Mouse (Mus musculus) heart, embryonic 13.5 days (tissue): ENCODE measurements around the gene Add1. TPM values are rescaled to one million over a fixed set of nuclear protein-coding genes. Genes with fewer than 3 reads are reported as not detected.
A peak's percentile ranks its signal among the peaks of the same experiment; 100 is the strongest.

Experiments used
- ATAC-seq: fragments of 200-750 bp; cut with Nextera tagmentation; 2 replicates; pipeline ENCODE4 v1.8.0; 2017; ENCODE audit warnings: moderate TSS enrichment; ENCODE audit not compliant: insufficient number of reproducible peaks, low FRiP score, low TSS enrichment; ENCODE audit errors: extremely low read depth
- H3K27ac ChIP-seq: fragments of 300-500 bp; sonication (generic); replicated peaks from 2 replicates; pipeline ENCODE4 v1.5.1; 2015; ENCODE audit warnings: moderate library complexity, mild to moderate bottlenecking, inconsistent platforms
- H3K27me3 ChIP-seq: fragments of 300-500 bp; sonication (generic); replicated peaks from 2 replicates; pipeline ENCODE4 v1.6.1; 2015; ENCODE audit warnings: mild to moderate bottlenecking, inconsistent platforms
- H3K36me3 ChIP-seq: fragments of 300-500 bp; sonication (generic); 2 replicates; pipeline ENCODE4 v1.6.1; 2015; ENCODE audit warnings: mild to moderate bottlenecking, inconsistent platforms
- H3K4me1 ChIP-seq: fragments of 300-500 bp; sonication (generic); 2 replicates; pipeline ENCODE4 v1.6.1; 2015; ENCODE audit warnings: inconsistent platforms
- H3K4me2 ChIP-seq: fragments of 300-500 bp; sonication (generic); 2 replicates; pipeline ENCODE4 v1.6.1; 2015; ENCODE audit warnings: inconsistent platforms, mild to moderate bottlenecking, moderate library complexity
- H3K4me3 ChIP-seq: fragments of 300-500 bp; sonication (generic); 2 replicates; pipeline ENCODE4 v1.5.1; 2015; ENCODE audit warnings: moderate library complexity, mild to moderate bottlenecking, inconsistent platforms
- H3K9ac ChIP-seq: fragments of 300-500 bp; sonication (generic); 2 replicates; pipeline ENCODE4 v1.6.1; 2015; ENCODE audit warnings: inconsistent platforms, mild to moderate bottlenecking, moderate library complexity
- H3K9me3 ChIP-seq: fragments of 300-500 bp; sonication (generic); 2 replicates; pipeline ENCODE4 v1.6.1; 2016; ENCODE audit warnings: inconsistent platforms
- WGBS: fragments of 180-500 bp; shearing (Covaris S2); methylation state at CpG from one replicate; pipeline ENCODE4 v1.1.7; 2015; ENCODE audit warnings: mixed read lengths; 5-methylcytosine and 5-hydroxymethylcytosine counted together
- polyA plus RNA-seq: library from polyadenylated mRNA; unstranded; fragments of >200 nt; fragmentation: Nextera tagmentation; extraction: Ambion mirVana; gene quantifications from 2 replicates; pipeline ENCODE4 v1.2.1, GENCODE M21; 2015

Gene Add1
- polyA plus RNA-seq, 1 experiment from 2014 or later: 144 TPM

DNA sequence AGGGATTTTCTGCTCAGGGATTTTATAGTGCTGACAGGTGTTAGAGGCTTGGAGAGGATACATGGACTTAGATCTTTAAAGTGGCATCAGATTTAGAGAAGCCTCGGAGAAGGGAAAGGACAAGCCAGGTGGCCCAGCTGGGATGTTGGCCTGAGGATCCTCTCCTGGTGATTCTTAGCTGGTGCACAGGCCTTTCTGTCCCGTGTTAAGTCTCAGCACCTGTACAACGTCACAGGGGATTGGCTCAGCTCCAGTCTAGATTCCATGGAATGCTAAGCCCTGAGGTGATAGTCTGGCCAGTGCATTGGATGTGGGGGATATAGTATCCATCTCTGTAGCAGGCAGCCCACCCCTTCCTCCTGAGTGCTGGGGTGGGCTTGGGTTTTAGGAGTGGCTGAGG lies 34.8 kb downstream of the Add1 start:
- H3K27ac ChIP-seq: no peak overlapping the region
- no peak overlapping the region for H3K9ac ChIP-seq
- peaks cover 6% of the 10 kb centered on the region for H3K4me1 ChIP-seq
- ATAC-seq: no peak
- H3K4me3 ChIP-seq: no peak overlapping the region
- no peaks in the 10 kb centered on the region for H3K9me3 ChIP-seq
- no peak overlapping the region for H3K4me2 ChIP-seq
- peaks cover 90% of the 10 kb centered on the region for H3K36me3 ChIP-seq
- H3K27me3 ChIP-seq: no peaks in the 10 kb centered on the region
- WGBS: 47% methylated on average over 3 of the region's 3 CpGs

DNA sequence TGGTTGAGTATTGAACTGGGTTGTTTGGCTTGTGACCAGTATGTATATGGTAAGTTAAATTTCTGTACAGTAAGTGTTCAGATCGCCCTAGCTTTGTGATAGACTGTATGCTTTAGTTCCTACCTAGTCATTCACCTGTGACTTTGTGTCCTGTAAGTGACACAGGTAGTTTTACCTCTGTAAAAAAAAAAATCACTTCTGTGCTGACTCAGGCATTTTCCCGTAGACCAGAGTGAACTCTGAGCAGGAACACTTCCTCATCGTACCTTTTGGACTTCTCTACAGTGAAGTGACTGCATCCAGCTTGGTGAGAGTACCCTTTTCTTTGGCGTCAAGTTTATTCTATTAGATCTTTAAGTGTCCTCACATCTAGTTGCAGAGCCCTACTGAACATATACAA lies 36.5 kb downstream of the Add1 start:
- no peak for ATAC-seq
- Histone ChIP-seq H3K36me3 (peaks cover 94% of the 10 kb centered on the region), H3K27me3 (no peaks in the 10 kb centered on the region), H3K4me2 (no peak overlapping the region), H3K9ac (no peak overlapping the region), H3K9me3 (no peaks in the 10 kb centered on the region), H3K4me1 (peaks cover 6% of the 10 kb centered on the region), H3K27ac (no peak overlapping the region), H3K4me3 (no peak overlapping the region)
- 89% methylated on average over 4 of the region's 4 CpGs for WGBS

DNA sequence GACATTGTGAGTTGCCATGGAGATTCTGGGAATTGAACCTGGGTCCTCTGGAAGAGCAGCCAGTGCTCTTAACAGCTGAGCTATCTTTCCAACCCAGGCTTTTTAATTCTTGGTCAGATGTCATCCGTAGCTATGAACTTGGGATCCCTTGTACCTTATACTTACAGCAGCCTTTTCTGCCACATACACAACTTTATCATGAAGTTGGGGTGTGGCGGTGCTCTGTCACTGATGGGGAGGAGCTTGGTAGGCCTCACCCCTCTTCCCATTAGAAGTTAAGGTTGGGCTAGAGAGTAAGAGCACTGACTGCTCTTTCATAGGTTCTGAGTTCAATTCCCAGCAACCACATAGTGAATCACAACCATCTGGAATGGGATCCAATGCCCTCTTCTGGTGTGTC lies 59.5 kb downstream of the Add1 start:
- 82% methylated on average over 2 of the region's 2 CpGs for WGBS
- Histone ChIP-seq H3K27ac (no peak overlapping the region), H3K9ac (no peak overlapping the region), H3K36me3 (peaks cover 81% of the 10 kb centered on the region), H3K4me3 (no peak overlapping the region), H3K4me2 (no peak overlapping the region), H3K4me1 (peaks cover 26% of the 10 kb centered on the region), H3K27me3 (no peaks in the 10 kb centered on the region), H3K9me3 (no peaks in the 10 kb centered on the region)
- no peak for ATAC-seq

DNA sequence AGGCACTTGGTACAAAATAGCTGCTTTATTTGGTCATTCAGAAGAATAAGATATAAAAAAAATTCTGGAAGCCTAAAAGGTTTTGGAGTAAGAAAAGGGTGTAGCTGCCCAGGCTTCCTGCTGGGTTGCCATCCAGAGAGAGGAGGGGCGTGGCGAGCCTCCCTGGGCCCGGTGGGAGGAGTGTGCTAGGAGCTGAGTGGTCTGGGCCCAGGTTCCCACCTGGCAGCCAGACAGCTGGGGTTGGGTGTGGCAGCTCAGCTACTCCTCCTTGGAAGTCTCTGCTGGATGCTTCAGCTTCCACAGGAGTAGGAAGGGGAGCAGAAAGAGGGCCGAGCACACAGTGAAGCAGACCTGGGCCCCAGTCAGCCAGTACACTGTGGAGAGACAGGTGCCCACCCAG lies 60.2 kb downstream of the Add1 start:
- Histone ChIP-seq H3K27ac (no peak overlapping the region), H3K9me3 (no peaks in the 10 kb centered on the region), H3K4me3 (no peak overlapping the region), H3K4me1 (peaks cover 26% of the 10 kb centered on the region), H3K9ac (no peak overlapping the region), H3K4me2 (no peak overlapping the region), H3K27me3 (no peaks in the 10 kb centered on the region), H3K36me3 (peaks cover 81% of the 10 kb centered on the region)
- no peak for ATAC-seq
- 60% methylated on average over 4 of the region's 4 CpGs for WGBS

DNA sequence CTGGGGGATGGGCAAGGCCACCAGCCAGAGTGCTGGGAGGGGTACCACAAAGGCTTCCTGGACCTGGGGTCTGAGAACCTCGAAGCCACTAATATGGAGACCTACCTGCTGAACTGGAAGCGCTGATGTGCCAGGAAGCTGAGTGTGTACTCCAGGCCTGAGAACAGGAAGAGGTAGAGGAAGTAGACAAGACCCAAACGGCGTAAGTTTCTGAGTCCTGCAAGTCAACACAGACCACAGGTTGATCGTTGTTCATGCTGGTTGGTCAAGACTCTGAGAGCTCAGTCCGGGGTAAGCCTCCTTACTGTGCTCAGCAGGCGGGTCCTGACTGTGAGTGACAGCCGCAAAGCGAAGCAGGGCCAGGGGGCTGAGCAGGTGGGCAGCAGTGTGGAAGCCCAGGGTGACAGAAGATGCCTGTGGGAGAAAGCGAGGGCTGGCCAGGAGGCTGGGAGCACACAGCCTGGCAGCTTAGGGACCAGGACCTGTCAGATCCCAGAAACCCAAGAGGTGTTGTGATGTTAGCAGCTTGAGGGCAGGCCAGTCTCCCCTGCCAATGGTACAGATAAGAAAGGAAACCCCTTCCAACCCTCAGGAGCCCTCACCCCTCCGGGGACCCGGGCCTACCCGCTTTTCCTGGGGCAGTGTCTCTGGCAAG lies 61.4 kb downstream of the Add1 start:
- no peak overlapping the region for H3K27ac ChIP-seq
- H3K9ac ChIP-seq: no peak overlapping the region
- no peaks in the 10 kb centered on the region for H3K9me3 ChIP-seq
- WGBS: 86% methylated on average over 13 of the region's 13 CpGs
- H3K4me2 ChIP-seq: 0 out of 2 replicates have a peak overlapping the region, but pooled peaks have one; percentile 86
- H3K27me3 ChIP-seq: no peaks in the 10 kb centered on the region
- no peak for ATAC-seq
- no peak overlapping the region for H3K4me3 ChIP-seq
- peaks cover 81% of the 10 kb centered on the region for H3K36me3 ChIP-seq
- peaks cover 26% of the 10 kb centered on the region for H3K4me1 ChIP-seq

DNA sequence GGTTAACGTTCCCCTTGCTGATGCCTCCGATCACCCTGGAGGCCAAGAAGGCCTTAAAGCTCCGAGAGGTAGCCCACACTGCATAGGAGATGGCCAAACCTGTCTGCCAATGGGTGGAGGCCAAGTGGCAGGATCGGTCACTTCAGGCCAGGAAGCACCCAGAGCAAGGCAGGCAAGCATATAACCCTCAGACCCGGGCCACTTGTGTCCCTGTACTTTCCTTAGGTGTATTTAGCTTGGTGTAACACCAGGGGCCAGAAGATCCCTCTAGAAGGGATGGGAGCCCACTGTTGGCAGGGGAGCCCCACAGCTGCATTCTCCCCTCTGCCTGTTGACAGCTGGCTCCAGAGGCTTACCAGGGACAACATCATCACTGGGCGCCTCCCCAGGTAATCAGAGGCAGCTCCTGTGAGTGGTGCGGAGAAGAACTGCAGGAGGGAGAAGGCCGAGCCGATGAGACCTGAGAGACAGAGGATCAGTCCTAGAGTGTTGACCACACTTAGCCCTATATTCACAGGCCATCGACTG lies 62.3 kb downstream of the Add1 start:
- ATAC-seq: no peak
- H3K4me3 ChIP-seq: peak overlapping the region; percentile 73
- WGBS: 50% methylated on average over 10 of the region's 10 CpGs

DNA sequence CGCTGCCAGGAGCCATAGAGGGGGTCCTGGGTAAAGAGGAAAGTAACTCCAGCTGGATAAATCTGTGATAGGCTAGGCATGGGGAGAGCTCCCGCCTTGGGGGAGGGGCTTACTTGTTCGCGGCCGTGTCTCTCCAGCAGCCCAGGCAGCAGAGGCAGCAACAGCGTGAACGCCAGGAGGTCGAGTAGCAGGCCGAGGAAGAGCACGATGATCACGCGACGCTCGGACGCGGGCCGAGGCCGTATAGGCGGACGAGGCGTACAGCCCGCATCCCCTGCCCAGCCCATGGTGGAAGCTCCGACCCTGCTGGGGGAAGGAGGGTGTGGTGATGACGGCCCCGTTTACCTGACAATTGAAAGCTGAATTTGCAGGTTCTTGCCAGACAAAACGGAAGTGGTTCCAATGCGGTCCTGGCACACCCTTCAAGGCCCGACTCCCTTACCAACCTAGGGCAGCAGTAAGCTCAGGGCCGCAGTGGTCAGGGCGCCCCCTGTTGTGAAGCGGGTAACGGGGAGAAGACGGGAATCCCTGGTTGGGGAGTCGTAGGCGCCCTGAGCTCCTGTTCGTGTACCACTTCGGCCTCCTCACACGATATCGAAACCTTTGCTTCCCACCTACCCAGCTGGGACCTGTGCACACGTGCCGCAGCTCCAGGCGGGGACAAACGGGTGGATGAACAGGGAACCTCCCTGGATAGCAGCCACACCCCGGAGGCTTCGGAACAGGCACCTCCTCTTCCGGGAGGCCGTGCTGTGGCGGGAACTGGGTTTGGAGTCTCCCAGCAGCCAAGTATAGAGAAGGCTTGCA lies 63.2 kb downstream of the Add1 start, which contains the start of gene Mfsd10:
TSS of gene Mfsd10 (minus strand) at position 732 of the 807 bp plus-strand sequence.
- H3K36me3 ChIP-seq: peaks cover 81% of the 10 kb centered on the region
- peaks cover 26% of the 10 kb centered on the region for H3K4me1 ChIP-seq
- no peaks in the 10 kb centered on the region for H3K9me3 ChIP-seq
- peak within 1 kb of the TSS; percentile 73 for H3K4me3 ChIP-seq
- peak within 1 kb of the TSS; percentile 86 for H3K4me2 ChIP-seq
- H3K27me3 ChIP-seq: no peaks in the 10 kb centered on the region
- ATAC-seq: peak; percentile 67
- H3K27ac ChIP-seq: peak within 1 kb of the TSS; percentile 86
- H3K9ac ChIP-seq: peak within 1 kb of the TSS; percentile 86
- WGBS: under 1% methylated on average over 48 of the region's 48 CpGs

More for the DNA sequence above, 62.3 kb downstream of the Add1 start:
- H3K9ac ChIP-seq: peak overlapping the region; percentile 86
- H3K4me1 ChIP-seq: peaks cover 26% of the 10 kb centered on the region
- no peaks in the 10 kb centered on the region for H3K9me3 ChIP-seq
- H3K36me3 ChIP-seq: peaks cover 81% of the 10 kb centered on the region
- H3K27me3 ChIP-seq: no peaks in the 10 kb centered on the region
- peak overlapping the region; percentile 86 for H3K27ac ChIP-seq
- H3K4me2 ChIP-seq: peak overlapping the region; percentile 86

DNA sequence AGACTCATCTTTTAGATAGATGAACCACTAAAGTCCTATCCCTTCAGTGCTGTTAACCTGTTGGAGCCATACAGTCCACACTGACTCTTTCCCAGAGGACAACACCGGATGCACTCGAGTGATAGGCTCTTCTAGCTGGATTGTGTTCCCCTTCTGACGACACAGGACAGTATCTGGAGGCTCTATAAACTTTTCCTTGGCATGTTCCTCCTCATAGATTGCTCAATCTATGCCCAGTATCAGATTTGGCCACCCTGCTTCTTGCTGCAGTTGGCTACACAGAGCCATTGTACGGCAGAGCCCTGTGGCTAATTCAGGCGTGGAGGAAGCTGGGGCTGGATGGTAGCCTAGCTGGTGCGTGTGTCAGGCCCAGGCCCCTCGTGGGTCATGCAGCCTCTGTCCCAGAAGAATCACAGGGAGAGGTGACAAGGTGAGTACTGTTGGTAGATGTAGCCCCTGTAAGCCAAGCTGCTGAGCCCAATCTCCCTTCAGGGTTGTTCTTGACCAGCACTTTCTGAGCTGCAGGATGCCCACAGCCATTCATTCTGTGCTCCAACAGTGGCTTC lies 64.2 kb downstream of the Add1 start:
- Histone ChIP-seq H3K27ac (no peak overlapping the region), H3K4me2 (peak overlapping the region; percentile 86), H3K4me1 (peaks cover 26% of the 10 kb centered on the region), H3K9ac (peak overlapping the region; percentile 86), H3K27me3 (no peaks in the 10 kb centered on the region), H3K36me3 (peaks cover 76% of the 10 kb centered on the region), H3K4me3 (no peak overlapping the region), H3K9me3 (no peaks in the 10 kb centered on the region)
- 74% methylated on average over 7 of the region's 7 CpGs for WGBS
- ATAC-seq: no peak

DNA sequence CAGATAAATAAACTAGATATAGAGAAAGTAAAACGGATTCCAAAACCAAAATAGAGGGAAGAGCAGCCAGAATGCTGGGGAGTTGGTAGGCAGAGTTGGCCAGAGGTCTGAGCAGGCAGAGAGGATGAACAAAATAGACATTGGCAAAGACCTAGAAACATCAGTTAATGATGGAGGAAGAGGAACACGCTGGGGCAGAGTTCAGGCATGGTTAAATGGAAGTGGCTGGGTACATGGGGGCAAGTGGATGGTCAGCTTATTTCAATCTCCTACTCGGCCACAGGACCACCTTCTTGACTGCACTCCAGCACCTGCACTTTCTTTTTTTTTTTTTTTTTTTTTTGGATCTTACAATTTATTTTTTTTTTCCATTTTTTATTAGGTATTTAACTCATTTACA lies 68.5 kb downstream of the Add1 start:
- Histone ChIP-seq H3K4me1 (peaks cover 10% of the 10 kb centered on the region), H3K4me3 (no peak overlapping the region), H3K4me2 (no peak overlapping the region), H3K27ac (no peak overlapping the region), H3K9ac (no peak overlapping the region), H3K9me3 (no peaks in the 10 kb centered on the region), H3K36me3 (peaks cover 89% of the 10 kb centered on the region), H3K27me3 (no peaks in the 10 kb centered on the region)
- ATAC-seq: no peak
- WGBS: 77% methylated on average over 3 of the region's 3 CpGs

DNA sequence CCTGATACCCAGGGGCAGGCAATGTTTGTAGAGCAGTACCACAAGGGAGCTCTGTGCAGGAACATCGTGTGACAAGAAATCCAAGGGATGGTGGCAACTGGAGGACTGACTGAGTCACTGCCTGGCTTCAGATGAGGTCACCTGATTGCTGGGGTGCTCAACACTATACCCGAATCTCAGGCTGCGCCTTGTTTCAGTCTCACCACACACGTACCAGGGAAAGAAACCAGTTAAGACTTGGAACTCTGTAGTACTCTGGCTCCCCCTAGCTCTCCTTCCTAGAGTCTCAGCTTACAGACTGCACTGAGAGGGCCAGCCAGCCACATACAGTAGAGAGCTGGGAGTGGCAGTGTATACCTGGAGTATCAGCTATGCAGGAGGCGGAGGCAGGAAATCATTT lies 69.5 kb downstream of the Add1 start:
- H3K4me2 ChIP-seq: no peak overlapping the region
- WGBS: 74% methylated on average over 5 of the region's 5 CpGs

DNA sequence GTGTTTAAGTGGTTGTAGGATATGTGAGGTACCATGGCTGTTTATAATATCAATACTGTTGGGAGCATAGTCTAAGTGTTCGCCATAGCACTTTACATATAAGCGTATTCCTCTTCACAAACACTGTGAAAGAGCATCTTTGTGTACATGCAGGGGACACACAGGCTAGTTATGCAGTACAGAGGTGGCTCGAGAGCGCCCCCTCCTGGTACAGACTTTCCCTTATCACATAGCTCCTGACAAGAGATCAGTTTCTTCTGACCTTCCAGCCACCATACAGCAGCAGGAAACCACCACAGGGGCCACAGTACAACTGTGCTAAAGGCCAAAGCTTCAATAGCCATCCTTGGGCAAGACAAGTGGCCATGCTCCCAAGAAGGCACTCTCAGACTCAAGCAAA lies 74.1 kb downstream of the Add1 start:
- Histone ChIP-seq H3K27me3 (no peaks in the 10 kb centered on the region), H3K9me3 (no peaks in the 10 kb centered on the region), H3K4me1 (no peaks in the 10 kb centered on the region), H3K27ac (no peak overlapping the region), H3K4me3 (no peak overlapping the region), H3K4me2 (no peak overlapping the region), H3K9ac (no peak overlapping the region), H3K36me3 (peaks cover 100% of the 10 kb centered on the region)
- no peak for ATAC-seq
- 49% methylated on average over 4 of the region's 4 CpGs for WGBS

More for the DNA sequence above, 69.5 kb downstream of the Add1 start:
- Histone ChIP-seq H3K27me3 (no peaks in the 10 kb centered on the region), H3K4me1 (peaks cover under 1% of the 10 kb centered on the region; the same call in 1 of the 2 replicates), H3K36me3 (peaks cover 95% of the 10 kb centered on the region), H3K4me3 (no peak overlapping the region), H3K27ac (no peak overlapping the region), H3K9me3 (no peaks in the 10 kb centered on the region), H3K9ac (no peak overlapping the region)
- ATAC-seq: no peak
